Mouse (Mus musculus): ENCODE data around the gene Gm20479. TPM values are rescaled to one million over a fixed set of nuclear protein-coding genes. Genes with fewer than 3 reads are reported as not detected.
A peak's percentile ranks its signal among the peaks of the same experiment; 100 is the strongest.

Gm20479 gene
- polyA plus RNA-seq, 1 experiment from 2014 or later = 1.2 TPM

DNA sequence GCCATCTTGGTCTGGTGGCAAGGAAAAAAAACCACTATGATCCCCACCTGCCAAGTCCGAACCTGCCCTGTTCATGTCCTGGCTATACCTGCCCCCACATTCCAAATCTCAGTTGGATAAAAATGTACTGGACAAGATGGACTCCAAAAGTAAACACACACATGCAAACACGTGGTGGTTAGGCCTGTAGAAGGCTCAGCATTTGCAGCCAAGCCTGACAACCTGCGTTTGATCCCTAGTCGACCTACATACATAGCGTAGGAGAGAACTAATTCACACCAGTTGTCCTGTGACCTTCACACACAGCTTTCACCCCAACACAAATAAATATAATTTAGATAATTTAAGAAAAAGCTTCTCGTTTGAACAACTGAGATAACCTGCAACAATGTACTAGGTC lies 3.5 kb upstream of the Gm20479 start:
- H3K27me3 ChIP-seq (replicated peaks; ENCODE audit: control insufficient read depth, insufficient read depth, low read length) = peaks cover 27% of the 10 kb centered on the region
- H3K4me1 ChIP-seq (replicated peaks; ENCODE audit: control insufficient read depth, insufficient read depth, low read length) = peaks cover 12% of the 10 kb centered on the region
- peak overlapping the region; percentile 76 for H3K4me2 ChIP-seq (ENCODE audit: low read length)
- no peaks in the 10 kb centered on the region for H3K9me3 ChIP-seq (ENCODE audit: control insufficient read depth, low read length)
- 58% methylated on average over 6 of the region's 6 CpGs for WGBS
- DNase-seq (ENCODE audit: low spot score) (no peak), ATAC-seq (replicated peaks; ENCODE audit: low FRiP score, low TSS enrichment, low read depth) (no peak)
- H3K27ac ChIP-seq (ENCODE audit: low read depth) = no peak overlapping the region
- H3K36me3 ChIP-seq (ENCODE audit: control insufficient read depth, insufficient read depth, low read length) = no peaks in the 10 kb centered on the region
- H3K4me3 ChIP-seq (ENCODE audit: low read depth, low read length) = no peak overlapping the region
- H3K9ac ChIP-seq (ENCODE audit: low read length) = no peak overlapping the region

DNA sequence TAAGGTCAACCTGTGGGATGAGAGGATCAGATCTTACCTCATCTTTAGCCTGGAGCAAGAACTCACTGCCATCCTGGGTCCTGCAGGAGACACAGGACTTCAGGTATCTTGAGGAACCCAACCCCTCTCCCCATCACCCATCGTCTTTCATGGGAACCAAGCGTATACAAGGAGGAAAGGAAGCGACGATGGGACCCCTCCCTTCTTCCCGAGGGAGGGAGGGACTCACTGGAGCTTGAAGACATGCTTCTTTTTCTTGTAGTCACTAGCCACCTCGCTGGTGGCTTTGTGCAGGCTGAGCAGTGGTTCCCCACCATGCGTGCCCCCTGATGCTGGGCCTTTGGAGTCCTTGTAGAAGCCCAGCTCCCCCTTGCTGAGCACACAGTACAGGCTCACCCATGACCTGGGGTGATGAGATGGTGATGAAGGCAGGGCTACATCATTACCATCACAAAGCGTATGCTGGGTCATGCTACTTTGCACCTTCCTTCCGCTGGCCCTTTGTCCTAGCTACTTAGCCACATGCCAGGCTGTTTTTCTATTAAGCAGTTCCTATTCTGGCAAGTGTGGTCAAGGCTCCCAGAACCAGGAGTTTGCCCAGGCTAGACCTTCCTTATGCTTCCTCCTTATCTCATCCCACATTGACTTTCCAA lies 2.6 kb upstream of the Gm20479 start:
- no peak overlapping the region for H3K4me3 ChIP-seq (ENCODE audit: low read depth, low read length)
- ATAC-seq (replicated peaks; ENCODE audit: low FRiP score, low TSS enrichment, low read depth) = no peak
- H3K27ac ChIP-seq (ENCODE audit: low read depth) = no peak overlapping the region
- 93% methylated on average over 9 of the region's 9 CpGs for WGBS
- peaks cover 18% of the 10 kb centered on the region for H3K27me3 ChIP-seq (replicated peaks; ENCODE audit: control insufficient read depth, insufficient read depth, low read length)
- H3K36me3 ChIP-seq (ENCODE audit: control insufficient read depth, insufficient read depth, low read length) = no peaks in the 10 kb centered on the region
- no peak overlapping the region for H3K9ac ChIP-seq (ENCODE audit: low read length)
- peaks cover 13% of the 10 kb centered on the region for H3K4me1 ChIP-seq (replicated peaks; ENCODE audit: control insufficient read depth, insufficient read depth, low read length)
- no peaks in the 10 kb centered on the region for H3K9me3 ChIP-seq (ENCODE audit: control insufficient read depth, low read length)
- DNase-seq (ENCODE audit: low spot score) = no peak
- no peak overlapping the region for H3K4me2 ChIP-seq (ENCODE audit: low read length)

DNA sequence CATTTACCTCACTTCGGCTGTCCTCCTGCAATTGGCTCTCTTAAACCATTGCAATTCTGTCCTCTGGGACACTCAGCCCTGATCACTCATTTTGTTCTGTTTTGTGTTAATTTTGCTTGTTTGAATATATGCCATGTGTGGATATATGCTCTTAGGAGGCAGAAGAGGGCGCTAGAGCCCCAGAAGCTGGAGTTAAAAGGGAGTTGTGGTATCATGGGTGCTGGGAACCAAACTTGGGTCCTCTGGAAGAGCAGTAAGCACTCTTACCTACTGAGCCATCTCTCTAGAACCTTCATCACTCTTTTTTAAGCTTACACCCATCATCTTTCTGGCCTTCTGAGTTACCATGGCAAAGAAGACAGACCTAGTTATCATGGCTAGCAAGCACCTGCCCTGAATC lies 1.9 kb upstream of the Gm20479 start:
- 72% methylated on average over 2 of the region's 2 CpGs for whole genome bisulfite sequencing

DNA sequence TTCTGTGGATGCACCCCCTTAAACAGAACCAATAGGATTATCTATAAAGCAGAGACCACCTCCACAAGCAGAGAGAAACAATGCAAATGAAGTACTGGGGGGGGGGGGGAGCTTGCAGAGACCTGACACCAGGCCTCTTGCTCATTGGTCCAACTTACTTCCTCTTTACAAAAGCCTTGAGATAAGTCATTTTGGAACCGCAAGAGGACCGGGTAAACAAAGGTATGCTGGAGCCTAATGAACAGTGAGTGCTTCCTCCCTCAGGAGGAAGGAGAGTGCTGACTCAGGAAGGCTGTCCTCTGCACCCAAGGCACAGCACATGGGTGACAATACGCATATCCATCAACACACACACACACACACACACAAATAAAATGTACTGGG lies 368 bp upstream of the Gm20479 start:
- no peaks in the 10 kb centered on the region for H3K36me3 ChIP-seq (ENCODE audit: control insufficient read depth, insufficient read depth, low read length)
- peaks cover 19% of the 10 kb centered on the region for H3K4me1 ChIP-seq (replicated peaks; ENCODE audit: control insufficient read depth, insufficient read depth, low read length)
- H3K9me3 ChIP-seq (ENCODE audit: control insufficient read depth, low read length) = no peaks in the 10 kb centered on the region
- peak overlapping the region; percentile 72 for H3K4me3 ChIP-seq (ENCODE audit: low read depth, low read length)
- peak overlapping the region; percentile 80 for H3K4me2 ChIP-seq (ENCODE audit: low read length)
- WGBS = 14% methylated on average over 3 of the region's 3 CpGs
- ATAC-seq (replicated peaks; ENCODE audit: low FRiP score, low TSS enrichment, low read depth) (no peak), DNase-seq (ENCODE audit: low spot score) (no peak)
- peak overlapping the region; percentile 90 for H3K27ac ChIP-seq (ENCODE audit: low read depth)
- no peaks in the 10 kb centered on the region for H3K27me3 ChIP-seq (replicated peaks; ENCODE audit: control insufficient read depth, insufficient read depth, low read length)
- H3K9ac ChIP-seq (ENCODE audit: low read length) = no peak overlapping the region; the same call in 1 of the 2 replicates

More for the DNA sequence above, 1.9 kb upstream of the Gm20479 start:
- ATAC-seq (replicated peaks; ENCODE audit: low FRiP score, low TSS enrichment, low read depth) = no peak
- Histone ChIP-seq H3K4me3 (ENCODE audit: low read depth, low read length) (no peak overlapping the region), H3K36me3 (ENCODE audit: control insufficient read depth, insufficient read depth, low read length) (no peaks in the 10 kb centered on the region), H3K9me3 (ENCODE audit: control insufficient read depth, low read length) (no peaks in the 10 kb centered on the region), H3K9ac (ENCODE audit: low read length) (no peak overlapping the region), H3K4me2 (ENCODE audit: low read length) (no peak overlapping the region), H3K27ac (ENCODE audit: low read depth) (no peak overlapping the region), H3K4me1 (replicated peaks; ENCODE audit: control insufficient read depth, insufficient read depth, low read length) (peaks cover 19% of the 10 kb centered on the region), H3K27me3 (replicated peaks; ENCODE audit: control insufficient read depth, insufficient read depth, low read length) (peaks cover 11% of the 10 kb centered on the region)
- DNase-seq (ENCODE audit: low spot score) = no peak

DNA sequence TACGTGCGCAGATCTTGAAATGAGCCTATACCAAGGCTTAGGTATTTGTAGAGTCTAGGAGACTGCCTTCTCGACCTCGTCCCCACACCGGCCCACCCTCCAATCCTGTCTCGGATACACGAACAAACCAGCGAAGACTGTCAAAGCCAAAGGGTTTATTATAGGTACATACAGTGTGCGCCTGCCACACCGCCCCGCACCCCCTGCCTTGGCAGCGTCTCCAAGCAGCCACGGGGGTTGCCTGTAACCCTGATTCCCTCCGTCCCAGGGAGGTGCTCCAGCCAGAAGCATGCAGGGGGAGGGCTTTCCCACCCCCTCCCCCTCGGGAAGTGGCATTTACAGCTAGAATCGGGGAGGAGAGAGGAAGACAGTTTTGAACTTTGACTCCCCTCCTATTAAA lies 971 bp downstream of the Gm20479 start:
- Histone ChIP-seq H3K27ac (ENCODE audit: low read depth) (peak overlapping the region; percentile 90), H3K4me1 (replicated peaks; ENCODE audit: control insufficient read depth, insufficient read depth, low read length) (peaks cover 19% of the 10 kb centered on the region), H3K36me3 (ENCODE audit: control insufficient read depth, insufficient read depth, low read length) (0 out of 2 replicates have a peak, but pooled peaks cover 3% of the 10 kb centered on the region), H3K9me3 (ENCODE audit: control insufficient read depth, low read length) (no peaks in the 10 kb centered on the region), H3K4me2 (ENCODE audit: low read length) (peak overlapping the region; percentile 80), H3K9ac (ENCODE audit: low read length) (peak overlapping the region; percentile 53), H3K27me3 (replicated peaks; ENCODE audit: control insufficient read depth, insufficient read depth, low read length) (no peaks in the 10 kb centered on the region), H3K4me3 (ENCODE audit: low read depth, low read length) (peak overlapping the region; percentile 72)
- DNase-seq (ENCODE audit: low spot score) (peak; percentile 76), ATAC-seq (replicated peaks; ENCODE audit: low FRiP score, low TSS enrichment, low read depth) (peak; percentile 37)
- WGBS = under 1% methylated on average over 16 of the region's 16 CpGs

DNA sequence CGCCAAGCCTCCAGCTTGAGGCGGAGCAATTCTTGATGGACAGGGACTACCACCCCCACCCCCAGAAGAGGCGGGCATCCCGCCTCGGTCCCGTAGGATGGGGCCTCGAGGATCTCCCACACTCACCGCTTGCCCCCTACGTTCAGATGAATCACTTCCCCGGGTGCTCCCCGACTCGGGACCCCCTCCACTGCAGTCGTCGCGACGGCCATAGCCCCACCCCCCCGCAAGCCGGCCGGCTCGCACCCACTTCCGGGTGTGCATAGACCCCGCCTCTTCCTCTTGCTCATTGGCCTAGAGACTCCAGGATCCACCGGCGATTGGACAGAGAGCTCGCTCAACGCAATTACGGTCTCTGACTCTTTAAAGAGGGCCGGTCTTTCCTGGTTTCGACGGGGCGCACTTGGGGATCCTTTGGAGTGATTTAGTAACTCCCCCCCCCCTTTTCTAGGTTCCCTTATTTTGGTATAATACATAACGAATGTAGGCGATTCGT lies 1.4 kb downstream of the Gm20479 start, which contains the start of gene Shkbp1:
Shkbp1 (minus strand) TSS at position 275 of the 496 bp plus-strand sequence.
- Histone ChIP-seq H3K4me2 (ENCODE audit: low read length) (peak within 1 kb of the TSS; percentile 80), H3K9ac (ENCODE audit: low read length) (peak within 1 kb of the TSS; percentile 53), H3K4me1 (replicated peaks; ENCODE audit: control insufficient read depth, insufficient read depth, low read length) (peaks cover 19% of the 10 kb centered on the region), H3K9me3 (ENCODE audit: control insufficient read depth, low read length) (no peaks in the 10 kb centered on the region), H3K27ac (ENCODE audit: low read depth) (peak within 1 kb of the TSS; percentile 90), H3K27me3 (replicated peaks; ENCODE audit: control insufficient read depth, insufficient read depth, low read length) (no peaks in the 10 kb centered on the region), H3K36me3 (ENCODE audit: control insufficient read depth, insufficient read depth, low read length) (peaks cover 3% of the 10 kb centered on the region; the same call in 1 of the 2 replicates), H3K4me3 (ENCODE audit: low read depth, low read length) (peak within 1 kb of the TSS; percentile 72)
- peak; percentile 91 for ATAC-seq (replicated peaks; ENCODE audit: low FRiP score, low TSS enrichment, low read depth)
- under 1% methylated on average over 34 of the region's 34 CpGs for WGBS
- DNase-seq (ENCODE audit: low spot score) = peak; percentile 92

DNA sequence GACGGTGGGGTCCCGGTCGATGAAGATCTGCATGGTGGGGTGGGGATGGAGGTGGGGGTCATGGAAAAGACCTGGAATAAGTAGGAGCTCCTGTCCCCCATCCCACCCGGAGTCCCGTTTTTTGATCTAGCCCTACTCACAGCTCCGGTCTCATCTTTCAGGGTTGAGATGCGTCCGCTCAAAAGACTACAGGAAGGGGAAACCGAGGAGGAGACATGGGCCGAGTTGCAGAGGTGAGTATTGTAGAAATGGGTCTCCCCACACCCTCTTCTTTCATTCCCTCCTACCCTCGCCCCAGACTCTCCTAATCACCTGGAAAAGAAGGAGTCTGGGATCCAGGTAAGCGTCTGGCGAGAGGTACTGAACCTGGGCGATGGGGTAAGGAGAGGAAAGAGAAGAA lies 2.0 kb downstream of the Gm20479 start:
- Histone ChIP-seq H3K9ac (ENCODE audit: low read length) (peak overlapping the region; percentile 53), H3K27me3 (replicated peaks; ENCODE audit: control insufficient read depth, insufficient read depth, low read length) (no peaks in the 10 kb centered on the region), H3K9me3 (ENCODE audit: control insufficient read depth, low read length) (no peaks in the 10 kb centered on the region), H3K4me2 (ENCODE audit: low read length) (peak overlapping the region; percentile 80), H3K36me3 (ENCODE audit: control insufficient read depth, insufficient read depth, low read length) (peaks cover 9% of the 10 kb centered on the region), H3K27ac (ENCODE audit: low read depth) (peak overlapping the region; percentile 90; the same call in 1 of the 2 replicates), H3K4me3 (ENCODE audit: low read depth, low read length) (peak overlapping the region; percentile 72), H3K4me1 (replicated peaks; ENCODE audit: control insufficient read depth, insufficient read depth, low read length) (peaks cover 19% of the 10 kb centered on the region)
- ATAC-seq (replicated peaks; ENCODE audit: low FRiP score, low TSS enrichment, low read depth) (no peak), DNase-seq (ENCODE audit: low spot score) (no peak)
- WGBS = 7% methylated on average over 14 of the region's 14 CpGs

DNA sequence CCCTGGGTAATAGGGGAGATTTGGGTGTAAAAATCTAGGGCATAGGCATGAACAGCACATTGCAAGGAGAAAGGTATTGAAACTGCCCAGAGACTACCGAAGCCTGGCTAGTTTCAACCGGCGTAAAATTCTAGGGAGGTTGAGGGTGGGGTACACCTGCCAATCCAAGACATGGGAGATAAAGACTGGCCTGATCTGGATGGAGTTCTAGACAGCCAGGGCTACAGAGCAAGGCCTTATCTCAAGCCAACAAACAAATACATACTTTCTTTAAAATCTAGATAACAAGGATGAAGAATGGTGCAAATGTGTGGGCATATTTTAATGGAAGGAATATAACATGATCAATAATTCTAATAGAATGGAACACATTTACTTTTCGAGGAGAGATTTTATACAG lies 2.4 kb downstream of the Gm20479 start:
- H3K36me3 ChIP-seq (ENCODE audit: control insufficient read depth, insufficient read depth, low read length) = peaks cover 11% of the 10 kb centered on the region
- 42% methylated on average over 4 of the region's 4 CpGs for WGBS
- DNase-seq (ENCODE audit: low spot score) = no peak
- H3K27ac ChIP-seq (ENCODE audit: low read depth) = no peak overlapping the region
- H3K27me3 ChIP-seq (replicated peaks; ENCODE audit: control insufficient read depth, insufficient read depth, low read length) = no peaks in the 10 kb centered on the region
- H3K4me1 ChIP-seq (replicated peaks; ENCODE audit: control insufficient read depth, insufficient read depth, low read length) = peaks cover 19% of the 10 kb centered on the region
- H3K4me3 ChIP-seq (ENCODE audit: low read depth, low read length) = peak overlapping the region; percentile 72
- ATAC-seq (replicated peaks; ENCODE audit: low FRiP score, low TSS enrichment, low read depth) = no peak
- peak overlapping the region; percentile 80 for H3K4me2 ChIP-seq (ENCODE audit: low read length)
- H3K9ac ChIP-seq (ENCODE audit: low read length) = no peak overlapping the region
- no peaks in the 10 kb centered on the region for H3K9me3 ChIP-seq (ENCODE audit: control insufficient read depth, low read length)

DNA sequence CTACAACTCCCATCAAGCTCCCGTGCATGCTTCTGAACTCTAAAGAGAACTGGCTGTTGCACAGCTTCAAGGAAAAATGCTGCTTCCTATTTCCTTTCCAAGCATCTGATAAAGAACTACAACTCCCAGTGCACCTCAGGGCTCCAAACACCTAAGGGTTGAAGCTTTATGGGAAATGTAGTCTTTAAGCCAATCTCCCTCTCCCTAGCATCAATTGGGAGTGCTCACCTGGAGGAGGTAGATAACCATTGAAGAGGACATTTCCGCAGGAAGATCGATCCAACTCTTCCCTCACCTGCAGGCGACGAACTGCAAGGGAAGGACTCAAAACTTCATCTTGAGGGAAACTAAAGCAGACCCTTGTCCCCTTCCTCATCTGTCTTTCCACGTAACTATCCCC lies 3.1 kb downstream of the Gm20479 start:
- no peak overlapping the region for H3K27ac ChIP-seq (ENCODE audit: low read depth)
- H3K4me1 ChIP-seq (replicated peaks; ENCODE audit: control insufficient read depth, insufficient read depth, low read length) = peaks cover 19% of the 10 kb centered on the region
- H3K4me3 ChIP-seq (ENCODE audit: low read depth, low read length) = no peak overlapping the region
- peak overlapping the region; percentile 80 for H3K4me2 ChIP-seq (ENCODE audit: low read length)
- H3K9ac ChIP-seq (ENCODE audit: low read length) = no peak overlapping the region
- ATAC-seq (replicated peaks; ENCODE audit: low FRiP score, low TSS enrichment, low read depth) (no peak), DNase-seq (ENCODE audit: low spot score) (peak; percentile 54)
- no peaks in the 10 kb centered on the region for H3K27me3 ChIP-seq (replicated peaks; ENCODE audit: control insufficient read depth, insufficient read depth, low read length)
- H3K9me3 ChIP-seq (ENCODE audit: control insufficient read depth, low read length) = no peaks in the 10 kb centered on the region
- H3K36me3 ChIP-seq (ENCODE audit: control insufficient read depth, insufficient read depth, low read length) = peaks cover 14% of the 10 kb centered on the region
- 25% methylated on average over 6 of the region's 6 CpGs for WGBS
